Mouse (Mus musculus) adrenal gland, adult 18-20 months (tissue): ENCODE results near the gene Tigd4. TPM values are rescaled to one million over a fixed set of nuclear protein-coding genes. Genes with fewer than 3 reads are reported as not detected.

Experiments
- DNase-seq, 2 experiments: peaks; one replicate each; pipeline ENCODE4 v3.0.0; 2021 to 2022; ENCODE audit warnings: low spot score in 2 of 2
- total RNA-seq, 2 experiments: library from RNA; stranded (reverse); gene quantifications; 1 replicate in 1 of 2; 2 replicates in 1 of 2; pipeline ENCODE4 v1.2.3; 2021

Gene Tigd4
- total RNA-seq, 2 experiments from 2014 or later = not detected

DNA sequence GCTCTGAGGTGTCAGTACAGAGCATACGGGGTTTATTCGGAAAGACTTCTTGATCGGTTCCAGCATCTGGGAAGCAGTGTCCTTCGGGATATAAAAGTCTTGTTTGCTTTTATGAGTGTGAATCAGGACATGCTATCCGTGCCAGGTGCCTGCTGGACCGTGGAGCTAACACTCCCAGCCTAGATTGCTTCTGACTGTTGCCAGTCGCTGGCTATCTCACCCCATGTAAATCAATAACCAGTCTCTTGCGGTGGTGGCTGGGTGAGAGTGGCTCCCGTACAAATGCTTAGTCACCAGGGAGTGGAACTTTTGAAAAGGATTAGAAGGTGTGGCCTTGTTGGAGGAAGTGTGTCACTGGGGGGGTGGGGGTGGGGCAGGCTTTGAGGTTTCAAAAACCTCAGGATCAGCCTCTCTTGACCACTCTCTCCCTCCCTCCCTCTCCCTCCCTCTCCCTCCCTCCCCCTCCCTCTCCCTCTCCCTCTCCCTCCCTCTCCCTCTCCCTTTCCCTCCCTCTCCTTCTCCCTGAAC, 16.9 kb downstream of the Tigd4 start:
- DNase-seq = no peak

DNA sequence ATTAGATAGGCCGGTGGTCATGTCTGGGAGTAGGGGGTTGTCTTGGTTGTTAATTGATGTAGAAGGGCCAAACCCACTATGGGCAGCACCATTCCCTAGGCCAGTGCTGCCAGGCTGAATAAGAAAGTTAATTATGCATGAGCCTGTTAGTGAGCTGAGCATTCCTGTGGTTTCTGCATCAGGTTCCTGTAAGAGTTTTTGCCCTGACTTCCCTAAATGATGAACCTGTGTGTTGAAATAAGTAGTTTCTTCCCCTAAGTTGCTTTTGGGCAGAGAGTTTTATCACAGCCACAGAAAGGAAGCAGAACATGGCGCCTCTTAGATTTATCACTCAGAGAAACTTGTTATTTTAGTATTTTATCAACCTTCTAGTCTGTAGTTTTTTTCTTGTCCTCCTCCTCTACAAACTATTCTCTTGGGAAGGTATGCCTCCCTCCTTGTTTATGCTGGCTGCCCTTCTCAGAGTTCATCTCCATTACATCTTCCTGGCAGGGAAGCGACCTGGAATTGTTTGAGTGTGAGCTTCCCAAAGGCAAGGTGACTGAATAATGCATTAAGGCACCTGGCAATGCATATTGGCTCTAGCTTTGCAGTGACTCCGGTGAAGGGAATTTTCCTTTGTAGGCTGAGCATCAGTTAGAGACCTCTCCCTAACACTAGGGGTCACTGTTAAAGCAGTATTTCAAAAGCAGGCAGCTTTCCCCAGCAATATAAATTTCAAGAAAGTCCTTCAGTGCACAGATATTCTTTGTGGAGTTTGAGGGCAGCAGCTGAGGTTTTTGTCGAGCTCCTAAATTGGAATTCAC, 21.9 kb downstream of the Tigd4 start:
- no peak for DNase-seq

GRCm38 (mm10) chr3:84615856-84616225, 22.5 kb downstream of the Tigd4 start:
- no peak for DNase-seq

DNA sequence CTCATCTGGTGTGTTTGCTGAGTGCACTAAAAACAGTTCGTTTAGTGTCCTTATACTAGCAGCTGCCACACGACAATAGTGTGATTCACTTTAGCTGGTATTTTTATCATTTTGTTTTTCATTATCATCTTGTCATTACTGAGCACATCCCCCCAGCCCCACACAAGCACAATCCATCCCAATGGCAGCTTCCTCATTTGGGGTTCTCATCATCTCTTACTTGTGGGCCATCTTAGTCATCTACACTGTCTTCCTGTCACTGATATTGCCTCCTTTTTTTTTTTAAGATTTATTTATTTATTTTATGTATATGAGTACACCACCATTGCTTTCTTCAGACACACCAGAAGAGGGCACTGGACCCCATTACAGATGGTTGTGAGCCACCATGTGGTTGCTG, 25.3 kb downstream of the Tigd4 start:
- no peak for DNase-seq

DNA sequence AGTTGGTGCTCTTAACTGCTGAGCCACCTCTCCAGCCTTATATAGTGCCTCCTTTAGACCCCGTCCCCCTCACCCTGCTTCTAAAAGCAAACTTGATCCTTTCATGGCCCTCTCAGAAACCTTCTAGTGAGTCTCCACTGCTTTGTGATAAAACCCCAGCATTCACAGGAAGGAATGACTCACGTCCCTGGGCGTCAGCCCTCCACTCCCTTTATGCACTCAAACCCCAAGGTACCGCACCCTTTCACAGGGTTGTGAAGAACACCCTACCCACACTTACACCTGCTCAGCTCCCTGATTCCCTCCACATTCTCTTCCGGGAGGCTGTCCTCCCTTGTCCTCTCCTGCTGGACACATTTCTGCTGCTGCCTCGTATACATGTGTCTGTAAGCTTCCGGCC, 25.7 kb downstream of the Tigd4 start:
- no peak for DNase-seq

- DNase-seq = no peak
Measured at GRCm38 (mm10) chr3:84619725-84620124, 26.4 kb downstream of the Tigd4 start.

- no peak for DNase-seq
Measured at GRCm38 (mm10) chr3:84622026-84622425, 28.7 kb downstream of the Tigd4 start.

GRCm38 (mm10) chr3:84631586-84631985, 38.2 kb downstream of the Tigd4 start:
- DNase-seq = no peak

GRCm38 (mm10) chr3:84637095-84637494, 43.7 kb downstream of the Tigd4 start:
- no peak for DNase-seq

DNA sequence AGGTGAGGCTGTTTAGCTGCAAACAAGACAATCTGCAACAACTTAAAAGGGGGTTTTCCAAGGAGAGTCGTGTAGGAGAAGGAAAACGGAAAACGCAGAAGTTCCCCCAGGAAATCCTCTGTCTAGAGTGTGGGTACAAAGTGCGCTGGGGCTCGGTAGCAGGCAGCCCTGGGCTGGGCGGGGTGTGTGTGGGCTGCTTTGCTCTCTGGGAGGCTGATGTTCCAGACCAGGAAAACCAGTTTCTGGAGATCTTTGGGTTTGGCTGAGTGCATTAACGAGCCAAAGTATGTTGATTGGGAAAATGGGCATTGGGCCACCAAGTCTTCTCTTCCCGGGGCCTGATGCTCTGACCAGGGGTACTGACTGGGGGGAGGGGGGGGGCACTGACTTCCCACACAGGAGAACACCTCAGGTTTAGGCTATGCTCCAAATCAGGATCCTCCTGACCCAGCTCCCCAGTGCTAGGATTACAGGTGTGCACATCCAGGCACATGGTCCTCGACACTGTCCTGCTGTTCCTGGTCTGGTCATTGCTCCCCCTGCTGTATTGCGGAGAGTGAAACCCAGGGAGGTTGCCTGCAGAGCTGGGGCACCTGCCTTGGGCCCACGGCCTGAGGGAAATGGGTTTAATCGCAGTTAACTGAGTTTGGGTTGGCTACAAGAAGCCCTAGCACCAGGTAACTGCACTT, 44.7 kb downstream of the Tigd4 start:
- DNase-seq = no peak

- DNase-seq = no peak
Measured at GRCm38 (mm10) chr3:84638858-84639257, 45.5 kb downstream of the Tigd4 start.

DNA sequence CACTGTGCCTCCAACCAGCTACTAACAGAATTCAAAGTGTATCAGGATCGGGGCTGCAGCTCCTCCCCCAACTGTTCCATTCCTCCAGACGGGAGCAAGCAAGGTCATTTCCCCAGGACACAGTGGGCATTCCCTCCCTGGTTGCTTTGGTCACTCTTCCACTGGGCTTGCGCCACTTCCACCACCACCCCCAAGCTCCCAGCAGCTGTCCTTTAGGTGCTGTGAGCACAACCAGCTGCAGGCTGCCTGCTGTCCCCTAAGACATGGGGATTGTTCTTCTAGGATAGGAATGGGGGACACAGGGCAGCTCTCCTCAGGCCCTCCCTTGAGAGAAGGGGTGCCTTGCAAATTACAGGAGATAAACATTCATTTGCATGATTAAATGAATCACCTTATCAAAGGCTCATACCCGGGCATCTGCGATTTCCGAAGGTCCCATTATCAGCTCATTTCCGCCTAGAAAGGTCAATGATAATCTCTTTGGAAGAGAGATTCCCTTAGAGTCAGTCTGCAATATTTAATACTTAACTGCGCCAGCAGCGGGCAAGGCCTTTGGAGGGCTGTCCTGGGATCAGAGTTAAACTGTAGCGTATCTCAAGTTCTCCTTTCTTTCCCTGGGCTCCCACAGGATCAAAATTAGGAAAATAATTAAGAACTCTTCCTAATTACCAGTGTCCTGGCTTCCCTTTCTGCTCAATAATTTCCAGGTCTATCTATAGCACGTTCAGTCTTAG, 46.6 kb downstream of the Tigd4 start:
- peak in 1 of 2 experiments; percentile 25 for DNase-seq

DNA sequence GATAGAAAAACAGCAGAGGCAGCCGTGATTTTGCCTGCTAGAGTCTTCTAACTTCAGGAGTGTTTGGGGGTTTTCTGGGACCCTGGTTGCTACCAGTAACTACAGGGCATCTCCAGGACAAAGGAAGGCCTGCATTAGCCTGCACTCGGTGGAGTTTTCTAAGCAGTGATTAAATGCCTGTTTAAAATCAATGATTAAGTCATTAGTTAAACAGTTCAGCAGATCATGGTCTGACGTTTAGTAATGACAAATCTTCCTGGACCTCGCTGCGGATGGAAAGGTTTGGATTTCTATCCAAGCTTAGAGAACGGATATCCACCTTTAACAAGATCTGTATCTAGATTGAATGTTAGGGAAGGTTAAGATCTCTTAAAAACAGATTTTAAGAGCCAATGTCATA, 47.2 kb downstream of the Tigd4 start:
- no peak for DNase-seq

- DNase-seq = no peak
Measured at GRCm38 (mm10) chr3:84641391-84641790, 48.0 kb downstream of the Tigd4 start.

- DNase-seq = no peak
Measured at GRCm38 (mm10) chr3:84642942-84643341, 49.6 kb downstream of the Tigd4 start.

DNA sequence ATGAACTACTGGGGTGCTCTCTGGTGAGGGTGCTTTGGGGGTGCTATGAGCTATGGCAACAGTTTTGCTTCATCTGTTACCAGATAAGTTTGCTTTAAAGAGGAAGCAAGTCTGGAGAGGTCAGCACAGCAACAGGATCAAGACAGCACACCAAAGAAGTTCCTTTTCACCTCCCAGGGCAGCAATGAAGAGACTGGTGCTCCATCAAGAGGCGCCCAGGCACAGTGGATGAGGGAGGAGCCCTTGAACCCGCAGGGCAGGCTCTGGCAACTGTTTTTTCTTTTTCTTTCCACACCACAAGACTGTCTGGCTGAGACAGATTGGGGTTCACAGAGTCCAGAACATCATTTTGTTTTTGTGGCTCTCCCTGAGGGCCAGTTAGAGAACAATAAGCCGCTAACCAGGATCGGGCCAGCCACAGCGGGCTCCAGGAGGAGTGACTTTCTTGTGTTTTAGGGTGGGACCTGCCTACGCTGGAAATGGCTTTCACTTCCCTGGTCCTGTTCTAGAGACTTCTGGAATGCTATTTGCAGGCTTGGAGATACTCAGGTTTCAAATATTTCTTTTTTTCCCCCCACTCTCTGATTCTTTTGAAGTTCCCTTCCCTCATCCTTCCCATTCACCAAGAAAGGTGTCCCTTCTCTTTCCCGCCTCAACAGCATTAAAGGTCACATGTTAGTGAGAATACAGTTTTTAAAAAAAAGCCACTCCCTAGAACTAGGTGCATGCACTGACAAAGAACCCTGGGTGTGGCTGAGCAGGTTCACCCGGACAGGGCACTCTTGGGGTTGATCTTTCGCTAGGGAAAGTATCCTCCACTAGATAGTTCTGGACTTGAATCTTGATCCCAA, 52.0 kb downstream of the Tigd4 start:
- DNase-seq = no peak

- no peak for DNase-seq
Measured at GRCm38 (mm10) chr3:84646007-84646290, 52.6 kb downstream of the Tigd4 start.

DNA sequence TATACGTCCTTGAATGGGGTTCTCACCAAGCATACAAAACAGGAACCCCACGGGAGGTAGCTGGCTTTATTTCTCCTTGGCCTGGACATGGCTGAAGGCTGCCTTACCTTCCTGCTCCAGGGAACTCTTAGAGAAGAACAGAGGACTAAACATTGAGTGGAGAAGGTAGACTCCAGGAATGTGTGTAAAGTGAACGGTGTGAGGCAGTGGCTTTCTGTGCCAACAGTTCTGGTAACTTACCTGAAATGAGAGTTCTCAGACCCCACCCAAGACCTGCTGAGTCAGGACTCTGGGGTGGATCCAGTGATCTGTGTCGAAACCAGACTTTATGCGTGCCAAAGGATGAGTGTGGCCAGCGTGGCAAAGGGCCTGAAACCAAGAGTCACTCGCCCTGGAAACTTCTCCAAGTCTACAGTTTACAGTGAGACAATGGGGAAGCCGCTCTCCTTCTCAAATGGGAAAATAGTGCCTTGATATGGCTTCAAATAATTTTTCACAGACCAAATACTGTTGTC, 53.0 kb downstream of the Tigd4 start:
- DNase-seq = peak in 1 of 2 experiments; percentile 49
